Mouse (Mus musculus) megakaryocyte, embryonic 14.5 days (primary cell): ENCODE data around the gene Nfib. TPM values are rescaled to one million over a fixed set of nuclear protein-coding genes. Genes with fewer than 3 reads are reported as not detected.

Experiments used
- H3K27me3 ChIP-seq: replicated peaks from 2 replicates; pipeline ENCODE3; 2012; ENCODE audit warnings: inconsistent platforms
- H3K36me3 ChIP-seq: replicated peaks from 2 replicates; pipeline ENCODE3; 2012; ENCODE audit warnings: low read length, inconsistent platforms, mixed read lengths
- H3K4me1 ChIP-seq: 2 replicates; pipeline ENCODE4 v1.6.1; 2012; ENCODE audit warnings: inconsistent platforms
- H3K4me3 ChIP-seq: replicated peaks from 2 replicates; pipeline ENCODE3; 2012; ENCODE audit warnings: moderate library complexity, mild to moderate bottlenecking, inconsistent platforms
- H3K9me3 ChIP-seq: 2 replicates; pipeline ENCODE4 v1.6.1; 2012; ENCODE audit warnings: inconsistent platforms
- FLI1 ChIP-seq: IDR thresholded peaks from 2 replicates; pipeline ENCODE4 v1.6.1; 2012; ENCODE audit warnings: low read length, inconsistent platforms, mixed read lengths
- GATA1 ChIP-seq: IDR thresholded peaks from 3 replicates; pipeline ENCODE4 v1.6.1; 2012; ENCODE audit warnings: mixed read lengths, low read length, inconsistent platforms, borderline replicate concordance
- polyA plus RNA-seq: library from polyadenylated mRNA; stranded (reverse); fragments of >175 nt; gene quantifications from 2 replicates; pipeline ENCODE4 v1.2.3, GENCODE M21; 2012; ENCODE audit warnings: low replicate concordance; ENCODE audit not compliant: insufficient read depth

The Nfib gene
- polyA plus RNA-seq, 1 experiment = 0.01 TPM

- Histone ChIP-seq H3K27me3 (peaks cover 16% of the 10 kb centered on the region), H3K9me3 (peaks cover 4% of the 10 kb centered on the region; the same call in 1 of the 2 replicates), H3K4me1 (no peaks in the 10 kb centered on the region), H3K4me3 (no peak overlapping the region), H3K36me3 (no peaks in the 10 kb centered on the region)
- TF ChIP-seq GATA1 (no peak), FLI1 (no peak)
Measured at GRCm38 (mm10) chr4:82495605-82496004, 209.9 kb downstream of the Nfib start.

- Histone ChIP-seq H3K4me3 (no peak overlapping the region), H3K9me3 (peaks cover 4% of the 10 kb centered on the region; the same call in 1 of the 2 replicates), H3K27me3 (peaks cover 11% of the 10 kb centered on the region), H3K36me3 (no peaks in the 10 kb centered on the region), H3K4me1 (no peaks in the 10 kb centered on the region)
- TF ChIP-seq GATA1 = no peak
Measured at GRCm38 (mm10) chr4:82494829-82495228, 210.7 kb downstream of the Nfib start.

GRCm38 (mm10) chr4:82494424-82494823 is 211.1 kb downstream of the Nfib start:
- no peak overlapping the region for H3K4me3 ChIP-seq
- peaks cover 10% of the 10 kb centered on the region for H3K27me3 ChIP-seq
- peaks cover 4% of the 10 kb centered on the region; the same call in 1 of the 2 replicates for H3K9me3 ChIP-seq
- no peak for TF ChIP-seq FLI1
- no peak for TF ChIP-seq GATA1
- no peaks in the 10 kb centered on the region for H3K4me1 ChIP-seq
- no peaks in the 10 kb centered on the region for H3K36me3 ChIP-seq

GRCm38 (mm10) chr4:82493865-82494264 is 211.7 kb downstream of the Nfib start:
- Histone ChIP-seq H3K4me1 (no peaks in the 10 kb centered on the region), H3K27me3 (peaks cover 6% of the 10 kb centered on the region), H3K4me3 (no peak overlapping the region), H3K9me3 (peaks cover 4% of the 10 kb centered on the region; the same call in 1 of the 2 replicates), H3K36me3 (no peaks in the 10 kb centered on the region)
- TF ChIP-seq FLI1 = no peak
- TF ChIP-seq GATA1 = no peak

- peaks cover 3% of the 10 kb centered on the region; the same call in 1 of the 2 replicates for H3K9me3 ChIP-seq
- H3K36me3 ChIP-seq = no peaks in the 10 kb centered on the region
- no peaks in the 10 kb centered on the region for H3K4me1 ChIP-seq
- peaks cover 5% of the 10 kb centered on the region for H3K27me3 ChIP-seq
- no peak for TF ChIP-seq GATA1
- TF ChIP-seq FLI1 = no peak
- no peak overlapping the region for H3K4me3 ChIP-seq
Measured at GRCm38 (mm10) chr4:82493363-82493762, 212.2 kb downstream of the Nfib start.

- Histone ChIP-seq H3K27me3 (peaks cover 2% of the 10 kb centered on the region), H3K4me1 (no peaks in the 10 kb centered on the region), H3K4me3 (no peak overlapping the region), H3K9me3 (no peaks in the 10 kb centered on the region), H3K36me3 (no peaks in the 10 kb centered on the region)
- TF ChIP-seq FLI1 = no peak
- no peak for TF ChIP-seq GATA1
Measured at GRCm38 (mm10) chr4:82492737-82493136, 212.8 kb downstream of the Nfib start.

- no peak overlapping the region for H3K4me3 ChIP-seq
- no peak for TF ChIP-seq FLI1
- TF ChIP-seq GATA1 = no peak
- H3K36me3 ChIP-seq = no peaks in the 10 kb centered on the region
- H3K9me3 ChIP-seq = 0 out of 2 replicates have a peak, but pooled peaks cover 3% of the 10 kb centered on the region
- no peaks in the 10 kb centered on the region for H3K4me1 ChIP-seq
- peaks cover 2% of the 10 kb centered on the region for H3K27me3 ChIP-seq
Measured at GRCm38 (mm10) chr4:82489939-82490338, 215.6 kb downstream of the Nfib start.

- TF ChIP-seq FLI1 (no peak), GATA1 (no peak)
- H3K27me3 ChIP-seq = peaks cover 2% of the 10 kb centered on the region
- H3K4me1 ChIP-seq = no peaks in the 10 kb centered on the region
- no peaks in the 10 kb centered on the region for H3K36me3 ChIP-seq
- H3K4me3 ChIP-seq = no peak overlapping the region
- 0 out of 2 replicates have a peak, but pooled peaks cover 3% of the 10 kb centered on the region for H3K9me3 ChIP-seq
Measured at GRCm38 (mm10) chr4:82485910-82486309, 219.6 kb downstream of the Nfib start.

GRCm38 (mm10) chr4:82483871-82484270 is 221.7 kb downstream of the Nfib start:
- H3K4me3 ChIP-seq = no peak overlapping the region
- 0 out of 2 replicates have a peak, but pooled peaks cover 3% of the 10 kb centered on the region for H3K9me3 ChIP-seq
- no peaks in the 10 kb centered on the region for H3K4me1 ChIP-seq
- H3K36me3 ChIP-seq = no peaks in the 10 kb centered on the region
- no peaks in the 10 kb centered on the region for H3K27me3 ChIP-seq
- no peak for TF ChIP-seq FLI1
- no peak for TF ChIP-seq GATA1

- Histone ChIP-seq H3K4me3 (no peak overlapping the region), H3K9me3 (0 out of 2 replicates have a peak, but pooled peaks cover 3% of the 10 kb centered on the region)
- TF ChIP-seq GATA1 = no peak
- no peak for TF ChIP-seq FLI1
Measured at GRCm38 (mm10) chr4:82483298-82483697, 222.3 kb downstream of the Nfib start.

GRCm38 (mm10) chr4:82480635-82481034 is 224.9 kb downstream of the Nfib start:
- no peaks in the 10 kb centered on the region for H3K4me1 ChIP-seq
- H3K27me3 ChIP-seq = no peaks in the 10 kb centered on the region
- no peak for TF ChIP-seq GATA1
- TF ChIP-seq FLI1 = no peak
- no peaks in the 10 kb centered on the region for H3K36me3 ChIP-seq
- H3K4me3 ChIP-seq = no peak overlapping the region
- no peaks in the 10 kb centered on the region for H3K9me3 ChIP-seq

More at GRCm38 (mm10) chr4:82483298-82483697, 222.3 kb downstream of the Nfib start:
- H3K36me3 ChIP-seq = no peaks in the 10 kb centered on the region
- no peaks in the 10 kb centered on the region for H3K27me3 ChIP-seq
- no peaks in the 10 kb centered on the region for H3K4me1 ChIP-seq
